Mouse (Mus musculus): Measurements from ENCODE around the gene Pank4.

- TF ChIP-seq EP300 (IDR thresholded peaks at IDR 0.05; ENCODE audit: low read length) (no peak), TCF12 (IDR thresholded peaks at IDR 0.05; ENCODE audit: low read depth, low read length) (no peak), ZKSCAN1 (IDR thresholded peaks at IDR 0.05; ENCODE audit: borderline replicate concordance, low read depth, low read length) (no peak), CTCF (conservative IDR thresholded peaks at IDR 0.05 in 1 of 2, IDR thresholded peaks at IDR 0.05 in 1 of 2; ENCODE audit: low read depth in 2 of 2, low read length in 2 of 2) (no peak), NRF1 (IDR thresholded peaks at IDR 0.05; ENCODE audit: low read depth, low read length) (no peak), POLR2A (IDR thresholded peaks at IDR 0.05; ENCODE audit: low read depth, low read length) (no peak), ZNF384 (IDR thresholded peaks at IDR 0.05; ENCODE audit: low read depth, low read length) (no peak), USF2 (conservative IDR thresholded peaks at IDR 0.05; ENCODE audit: low read depth, low read length) (no peak), ETS1 (conservative IDR thresholded peaks at IDR 0.05; ENCODE audit: low read depth, low read length) (no peak), BHLHE40 (IDR thresholded peaks at IDR 0.05; ENCODE audit: low read depth, low read length) (no peak), HCFC1 (IDR thresholded peaks at IDR 0.05; ENCODE audit: low read depth, low read length) (no peak)
Observed at GRCm38 (mm10) chr4:155014244-155014643, 50.3 kb downstream of the Pank4 start.
